Mouse (Mus musculus) ES-Bruce4 (cell line): ENCODE data around the gene Dcst2. TPM values are rescaled to one million over a fixed set of nuclear protein-coding genes. Genes with fewer than 3 reads are reported as not detected.

ENCODE experiments used
- H3K27ac ChIP-seq: 2 replicates; pipeline ENCODE4 v1.5.1; 2012; ENCODE audit warnings: low read length, inconsistent platforms; ENCODE audit not compliant: insufficient read depth
- H3K27me3 ChIP-seq: 2 replicates; pipeline ENCODE4 v1.6.1; 2012; ENCODE audit warnings: mild to moderate bottlenecking, low read length, inconsistent platforms; ENCODE audit not compliant: control insufficient read depth, poor library complexity, insufficient read depth, severe bottlenecking
- H3K36me3 ChIP-seq: 2 replicates; pipeline ENCODE4 v1.6.1; 2012; ENCODE audit warnings: inconsistent platforms, mild to moderate bottlenecking, low read length, moderate library complexity; ENCODE audit not compliant: control insufficient read depth, poor library complexity, insufficient read depth, severe bottlenecking
- H3K4me1 ChIP-seq: one replicate; pipeline ENCODE4 v1.8.1; 2011; ENCODE audit warnings: low read length; ENCODE audit not compliant: control insufficient read depth, insufficient read depth
- H3K4me3 ChIP-seq: 2 replicates; pipeline ENCODE4 v1.5.1; 2011; ENCODE audit warnings: low read depth, mild to moderate bottlenecking, low read length
- H3K9ac ChIP-seq: 2 replicates; pipeline ENCODE4 v1.6.1; 2012; ENCODE audit warnings: low read depth, mild to moderate bottlenecking, inconsistent platforms; ENCODE audit not compliant: poor library complexity, severe bottlenecking
- H3K9me3 ChIP-seq: replicated peaks from 2 replicates; pipeline ENCODE4 v1.6.1; 2012; ENCODE audit warnings: mild to moderate bottlenecking, low read length, inconsistent platforms; ENCODE audit not compliant: control insufficient read depth, poor library complexity, insufficient read depth, severe bottlenecking
- CTCF ChIP-seq: IDR thresholded peaks from one replicate; pipeline ENCODE4 v1.8.1; 2011; ENCODE audit warnings: low read depth, low read length
- EP300 ChIP-seq: IDR thresholded peaks from 2 replicates; pipeline ENCODE4 v1.6.1; 2011; ENCODE audit warnings: low read depth, low read length; ENCODE audit not compliant: insufficient read depth
- POLR2A ChIP-seq: IDR thresholded peaks from one replicate; pipeline ENCODE4 v1.8.1; 2011; ENCODE audit warnings: low read length; ENCODE audit not compliant: insufficient read depth
- polyA plus RNA-seq: library from polyadenylated mRNA; stranded (reverse); fragments of >200 nt; gene quantifications from 2 replicates; pipeline ENCODE4 v1.2.4, GENCODE M21; 2011; ENCODE audit warnings: low read depth; ENCODE audit not compliant: missing spikeins, insufficient read depth, insufficient read length

Dcst2 gene
- polyA plus RNA-seq, 1 experiment: 0.25 TPM

GRCm38 (mm10) chr3:89425141-89425525 lies 63.4 kb downstream of the Dcst2 start:
- H3K36me3 ChIP-seq: peaks cover 16% of the 10 kb centered on the region
- TF ChIP-seq POLR2A: no peak
- no peak for TF ChIP-seq CTCF
- no peak for TF ChIP-seq EP300

GRCm38 (mm10) chr3:89425876-89426275 lies 64.1 kb downstream of the Dcst2 start:
- Histone ChIP-seq H3K27ac (no peak overlapping the region), H3K27me3 (no peaks in the 10 kb centered on the region), H3K36me3 (peaks cover 16% of the 10 kb centered on the region), H3K4me3 (no peak overlapping the region), H3K9me3 (no peaks in the 10 kb centered on the region), H3K4me1 (peaks cover 13% of the 10 kb centered on the region), H3K9ac (no peak overlapping the region)
- TF ChIP-seq CTCF: no peak
- no peak for TF ChIP-seq EP300
- no peak for TF ChIP-seq POLR2A

More at GRCm38 (mm10) chr3:89425141-89425525, 63.4 kb downstream of the Dcst2 start:
- Histone ChIP-seq H3K4me1 (peaks cover 13% of the 10 kb centered on the region), H3K4me3 (no peak overlapping the region), H3K9me3 (no peaks in the 10 kb centered on the region), H3K27me3 (no peaks in the 10 kb centered on the region), H3K27ac (peak overlapping the region; percentile 12; the same call in 1 of the 2 replicates), H3K9ac (no peak overlapping the region)

Other genes with a start within 250 kb of the Dcst2 start
- gene Pklr, start 225.8 kb upstream of the Dcst2 start, polyA plus RNA-seq: 0.21 TPM in 1 of 2 replicates, not detected in the other
- gene Hcn3, start 201.8 kb upstream of the Dcst2 start, polyA plus RNA-seq: 2.2 and 4.7 TPM in 2 replicates
- gene Clk2, start 197.2 kb upstream of the Dcst2 start, polyA plus RNA-seq: 79.4 and 82.9 TPM in 2 replicates
- 74.8 and 75.7 TPM in 2 replicates for gene Scamp3, start 184.5 kb upstream of the Dcst2 start, polyA plus RNA-seq
- gene Fam189b, start 178.8 kb upstream of the Dcst2 start, polyA plus RNA-seq: 21.7 and 25.7 TPM in 2 replicates
- 31.5 and 32.6 TPM in 2 replicates for gene Gba, start 159.0 kb upstream of the Dcst2 start, polyA plus RNA-seq
- 8.1 and 10.4 TPM in 2 replicates for gene Thbs3, start 146.8 kb upstream of the Dcst2 start, polyA plus RNA-seq
- gene Mtx1, start 134.9 kb upstream of the Dcst2 start, polyA plus RNA-seq: 136 and 143 TPM in 2 replicates
- 1.5 and 1.6 TPM in 2 replicates for gene Muc1, start 132.9 kb upstream of the Dcst2 start, polyA plus RNA-seq
- gene Krtcap2, start 116.0 kb upstream of the Dcst2 start, polyA plus RNA-seq: 163 and 164 TPM in 2 replicates
- gene Trim46, start 115.7 kb upstream of the Dcst2 start, polyA plus RNA-seq: 5.7 and 7.1 TPM in 2 replicates
- gene Dpm3, start 102.6 kb upstream of the Dcst2 start, polyA plus RNA-seq: 36.7 and 59.9 TPM in 2 replicates
- 34.5 and 35.7 TPM in 2 replicates for gene Slc50a1, start 91.4 kb upstream of the Dcst2 start, polyA plus RNA-seq
- 8.3 and 11.0 TPM in 2 replicates for gene Efna1, start 80.8 kb upstream of the Dcst2 start, polyA plus RNA-seq
- 17.2 and 18.9 TPM in 2 replicates for gene Efna3, start 39.0 kb upstream of the Dcst2 start, polyA plus RNA-seq
- 14.6 and 16.7 TPM in 2 replicates for gene Efna4, start 23.9 kb upstream of the Dcst2 start, polyA plus RNA-seq
- 25.2 TPM in 2 replicates for gene Adam15, start 12.0 kb upstream of the Dcst2 start, polyA plus RNA-seq
- not detected in 2 replicates for gene Dcst1, start 3.3 kb downstream of the Dcst2 start, polyA plus RNA-seq
- 35.1 and 35.7 TPM in 2 replicates for gene Zbtb7b, start 32.8 kb downstream of the Dcst2 start, polyA plus RNA-seq
- not detected in 2 replicates for gene Lenep, start 40.8 kb downstream of the Dcst2 start, polyA plus RNA-seq
- 16.5 and 25.1 TPM in 2 replicates for gene Flad1, start 49.9 kb downstream of the Dcst2 start, polyA plus RNA-seq
- 290 and 304 TPM in 2 replicates for gene Cks1b, start 56.4 kb downstream of the Dcst2 start, polyA plus RNA-seq
- gene Shc1, start 56.5 kb downstream of the Dcst2 start, polyA plus RNA-seq: 87.4 and 88.9 TPM in 2 replicates
- gene Pygo2, start 68.2 kb downstream of the Dcst2 start, polyA plus RNA-seq: 41.7 and 43.3 TPM in 2 replicates
- 12.2 and 13.6 TPM in 2 replicates for gene Pbxip1, start 74.7 kb downstream of the Dcst2 start, polyA plus RNA-seq
- gene Pmvk, start 92.6 kb downstream of the Dcst2 start, polyA plus RNA-seq: 48.3 and 51.9 TPM in 2 replicates
- 0.93 and 1.0 TPM in 2 replicates for gene Kcnn3, start 158.2 kb downstream of the Dcst2 start, polyA plus RNA-seq